Mouse (Mus musculus): ENCODE measurements around the gene Med23.

DNA sequence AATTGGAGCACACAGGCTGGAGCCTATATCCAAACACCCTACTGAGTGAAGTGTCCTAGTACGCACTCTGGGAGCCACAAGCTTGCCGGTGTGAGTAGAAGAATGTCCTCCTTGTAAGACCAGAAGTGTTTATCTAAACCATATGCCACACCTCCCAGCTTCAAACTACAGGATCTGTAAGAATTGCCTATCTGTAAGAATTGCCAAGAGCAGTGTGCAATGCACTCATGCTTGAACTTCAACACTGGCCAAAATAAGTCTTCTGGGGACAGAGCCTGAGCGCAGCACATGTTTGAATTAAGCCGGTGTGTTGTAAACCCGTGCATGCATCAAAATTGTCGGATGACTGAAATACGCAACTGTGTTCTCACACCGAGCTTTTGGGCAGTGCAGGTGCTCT, 78.5 kb downstream of the Med23 start:
- TF ChIP-seq CTCF (IDR thresholded peaks at IDR 0.05; ENCODE audit: low read depth) (no peak), EP300 (IDR thresholded peaks at IDR 0.05; ENCODE audit: low read depth) (no peak)
